Mouse (Mus musculus) left cerebral cortex, postnatal 36 days (tissue): Measurements from ENCODE around the gene Gm10643. TPM values are rescaled to one million over a fixed set of nuclear protein-coding genes. Genes with fewer than 3 reads are reported as not detected.

ENCODE experiments used
- microRNA-seq: library from miRNA; unstranded; fragments of <30 nt; microRNA quantifications from one replicate; pipeline ENCODE4 v1.2.0, GENCODE M21; 2022
- total RNA-seq, 2 experiments: library from RNA; stranded (reverse); gene quantifications; 2 replicates each; pipeline ENCODE4 v1.2.3; 2021

The Gm10643 gene
- total RNA-seq, 2 experiments from 2014 or later: 4.1 to 4.4 TPM

Small RNA genes lying within 50 kb of the gene (microRNA-seq; reads per million reads assigned to microRNA genes)
- not detected for gene Mir709

Other genes starting within 250 kb of the Gm10643 start
- 100 to 1,000 TPM; 422 to 433 TPM for gene Adgrl1, start 165.0 kb downstream of the Gm10643 start, total RNA-seq
- under 1 TPM; 0.25 to 0.54 TPM for gene Gm10644, start 109.9 kb downstream of the Gm10643 start, total RNA-seq
- gene Asf1b, start 109.6 kb downstream of the Gm10643 start, total RNA-seq: under 1 TPM; 0.39 to 0.48 TPM
- 100 to 1,000 TPM; 243 to 267 TPM for gene Prkaca, start 92.1 kb downstream of the Gm10643 start, total RNA-seq
- 10 to 100 TPM; 41.5 to 46.6 TPM for gene Samd1, start 67.5 kb downstream of the Gm10643 start, total RNA-seq
- under 1 TPM in 1 of 2 experiments, not detected in 1; 0.59 TPM for gene 1700067K01Rik, start 63.6 kb downstream of the Gm10643 start, total RNA-seq
- 1 to 10 TPM; 1.3 to 3.1 TPM for gene 2210011C24Rik, start 53.0 kb downstream of the Gm10643 start, total RNA-seq
- 1 to 10 TPM; 1.7 to 2.7 TPM for gene Palm3, start 43.7 kb downstream of the Gm10643 start, total RNA-seq
- gene Il27ra, start 22.5 kb downstream of the Gm10643 start, total RNA-seq: under 1 TPM; 0.49 to 0.52 TPM
- not detected for gene Rln3, start 20.1 kb downstream of the Gm10643 start, total RNA-seq
- gene Rfx1, start 1.7 kb upstream of the Gm10643 start, total RNA-seq: 10 to 100 TPM; 17.9 to 32.4 TPM
- 10 to 100 TPM; 15.7 to 19.8 TPM for gene Dcaf15, start 39.6 kb upstream of the Gm10643 start, total RNA-seq
- not detected for gene Podnl1, start 60.9 kb upstream of the Gm10643 start, total RNA-seq
- gene Cc2d1a, start 82.8 kb upstream of the Gm10643 start, total RNA-seq: 10 to 100 TPM; 51.1 to 53.6 TPM
- 1 to 10 TPM; 1.7 to 2.1 TPM for gene 4930432K21Rik, start 82.9 kb upstream of the Gm10643 start, total RNA-seq
- 1 to 10 TPM; 3.7 to 3.9 TPM for gene Nanos3, start 120.1 kb upstream of the Gm10643 start, total RNA-seq
- gene Zswim4, start 171.9 kb upstream of the Gm10643 start, total RNA-seq: 10 to 100 TPM; 12.5 to 16.9 TPM
- 100 to 1,000 TPM; 113 to 146 TPM for gene D8Ertd738e, start 184.6 kb upstream of the Gm10643 start, total RNA-seq
- 10 to 100 TPM; 14.4 to 15.9 TPM for gene Mri1, start 192.2 kb upstream of the Gm10643 start, total RNA-seq
- 10 to 100 TPM; 23.1 to 28.2 TPM for gene Ccdc130, start 205.2 kb upstream of the Gm10643 start, total RNA-seq